Mouse (Mus musculus): Measurements from ENCODE around the gene Gm5105. TPM values are rescaled to one million over a fixed set of nuclear protein-coding genes. Genes with fewer than 3 reads are reported as not detected.

Gm5105 gene
- polyA plus RNA-seq, 1 experiment = 0.08 TPM

GRCm38 (mm10) chr3:138000724-138001069, 66.5 kb downstream of the Gm5105 start:
- Histone ChIP-seq H3K27me3 (ENCODE audit: control insufficient read depth, insufficient read depth, low read length) (no peaks in the 10 kb centered on the region), H3K4me3 (replicated peaks; ENCODE audit: insufficient read depth, low read depth, low read length) (no peak overlapping the region), H3K4me1 (ENCODE audit: control insufficient read depth, insufficient read depth, low read length) (no peaks in the 10 kb centered on the region), H3K27ac (ENCODE audit: insufficient read depth, low read length) (no peak overlapping the region)
- 27% methylated on average over 4 of the region's 4 CpGs for WGBS
- TF ChIP-seq POLR2A (IDR thresholded peaks at IDR 0.05; ENCODE audit: borderline replicate concordance, insufficient read depth, low read length) (no peak), CTCF (IDR thresholded peaks at IDR 0.05; ENCODE audit: borderline replicate concordance, insufficient read depth, low read depth, low read length) (no peak)
- DNase-seq = no peak

- no peaks in the 10 kb centered on the region for H3K4me1 ChIP-seq (ENCODE audit: control insufficient read depth, insufficient read depth, low read length)
- 96% methylated on average over 8 of the region's 8 CpGs for WGBS
- H3K27ac ChIP-seq (ENCODE audit: insufficient read depth, low read length) = no peak overlapping the region
- TF ChIP-seq POLR2A (IDR thresholded peaks at IDR 0.05; ENCODE audit: borderline replicate concordance, insufficient read depth, low read length) (no peak), CTCF (IDR thresholded peaks at IDR 0.05; ENCODE audit: borderline replicate concordance, insufficient read depth, low read depth, low read length) (no peak)
- H3K27me3 ChIP-seq (ENCODE audit: control insufficient read depth, insufficient read depth, low read length) = no peaks in the 10 kb centered on the region
- no peak for DNase-seq
- H3K4me3 ChIP-seq (replicated peaks; ENCODE audit: insufficient read depth, low read depth, low read length) = no peak overlapping the region
Measured at GRCm38 (mm10) chr3:138000062-138000723, 67.0 kb downstream of the Gm5105 start.

GRCm38 (mm10) chr3:137999224-137999790, 67.9 kb downstream of the Gm5105 start:
- TF ChIP-seq POLR2A (IDR thresholded peaks at IDR 0.05; ENCODE audit: borderline replicate concordance, insufficient read depth, low read length) (no peak), CTCF (IDR thresholded peaks at IDR 0.05; ENCODE audit: borderline replicate concordance, insufficient read depth, low read depth, low read length) (no peak)
- Histone ChIP-seq H3K4me1 (ENCODE audit: control insufficient read depth, insufficient read depth, low read length) (no peaks in the 10 kb centered on the region), H3K4me3 (replicated peaks; ENCODE audit: insufficient read depth, low read depth, low read length) (no peak overlapping the region), H3K27ac (ENCODE audit: insufficient read depth, low read length) (no peak overlapping the region), H3K27me3 (ENCODE audit: control insufficient read depth, insufficient read depth, low read length) (no peaks in the 10 kb centered on the region)
- no peak for DNase-seq
- 74% methylated on average over 9 of the region's 9 CpGs for WGBS

Other genes starting within 250 kb of the Gm5105 start
- 409 and 430 TPM in 2 replicates for gene H2afz, start 202.9 kb downstream of the Gm5105 start, polyA plus RNA-seq (2012; rRNA removed)
- 25.6 and 27.4 TPM in 2 replicates for gene Dnajb14, start 199.7 kb downstream of the Gm5105 start, polyA plus RNA-seq (2012; rRNA removed)
- gene Lamtor3, start 148.9 kb downstream of the Gm5105 start, polyA plus RNA-seq (2012; rRNA removed) = 92.8 and 95.0 TPM in 2 replicates
- 0.79 and 1.1 TPM in 2 replicates for gene Dapp1, start 85.8 kb downstream of the Gm5105 start, polyA plus RNA-seq (2012; rRNA removed)
- gene 1110002E22Rik, start 2.3 kb downstream of the Gm5105 start, polyA plus RNA-seq (2012; rRNA removed) = 0.05 and 0.07 TPM in 2 replicates
- gene Trmt10a, start 76.1 kb upstream of the Gm5105 start, polyA plus RNA-seq (2012; rRNA removed) = 5.8 and 6.0 TPM in 2 replicates
- 6.7 and 7.4 TPM in 2 replicates for gene Mttp, start 77.6 kb upstream of the Gm5105 start, polyA plus RNA-seq (2012; rRNA removed)
- not detected in 2 replicates for gene 4930579F01Rik, start 126.4 kb upstream of the Gm5105 start, polyA plus RNA-seq (2012; rRNA removed)
- 0.05 TPM in 1 of 2 replicates, not detected in the other for gene Adh7, start 150.4 kb upstream of the Gm5105 start, polyA plus RNA-seq (2012; rRNA removed)
- 1.6 and 2.1 TPM in 2 replicates for gene Adh1, start 193.6 kb upstream of the Gm5105 start, polyA plus RNA-seq (2012; rRNA removed)
- not detected in 2 replicates for gene Adh6a, start 245.9 kb upstream of the Gm5105 start, polyA plus RNA-seq (2012; rRNA removed)

Measured in cerebellum, adult 2 months (tissue).